ENCODE assay signal across 8 mouse cellular contexts in the genomic region with DNA sequence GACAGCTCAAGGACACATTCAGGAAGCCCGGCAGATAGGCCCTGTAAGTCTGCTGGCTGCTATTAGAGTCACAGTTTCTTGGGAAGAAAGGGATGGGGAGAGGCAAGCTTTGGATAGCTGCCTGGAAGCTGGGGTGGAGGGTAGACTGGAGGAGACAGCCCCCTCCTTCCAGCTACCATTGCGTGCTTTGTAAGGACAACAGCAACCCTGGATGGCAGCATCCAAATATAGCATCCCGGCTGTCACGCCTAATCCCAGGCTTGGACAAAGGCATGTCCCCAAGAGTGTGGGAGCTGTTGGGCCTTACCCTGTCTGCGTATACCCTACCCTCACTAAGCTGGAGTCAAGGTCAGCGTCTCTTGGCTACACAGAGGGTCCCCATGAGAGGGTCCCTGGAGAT. TPM values are rescaled to one million over a fixed set of nuclear protein-coding genes. Genes with fewer than 3 reads are reported as not detected.
DNase-seq lines count a peak whose midpoint lies in the region; ATAC-seq and TF ChIP-seq lines count a peak whose summit lies in the region.

No protein-coding gene starts in this region.

- no peak overlapping the region for H3K4me3 ChIP-seq in hindbrain, postnatal 0 days (ENCODE audit: low read length)
- no peak overlapping the region for H3K4me3 ChIP-seq in stomach, embryonic 16.5 days (replicated peaks; ENCODE audit: low read length)

- ATAC-seq in cerebellum, adult (ENCODE audit: insufficient number of reproducible peaks, low FRiP score, low TSS enrichment) = 0 out of 2 replicates have a peak, but pooled peaks have one; percentile 28
- peak; percentile 89 for ATAC-seq in hindbrain, postnatal 0 days
- ATAC-seq in stomach, embryonic 16.5 days (ENCODE audit: insufficient read depth, low FRiP score) = no peak
- ATAC-seq in megakaryocyte-erythroid progenitor cell, adult 5-6 weeks (replicated peaks; ENCODE audit: low FRiP score, low TSS enrichment, poor library complexity, severe bottlenecking) = no peak

- H3K9me3 ChIP-seq in hindbrain, postnatal 0 days (ENCODE audit: low read length) = no peaks in the 10 kb centered on the region
- H3K9me3 ChIP-seq in stomach, embryonic 16.5 days (replicated peaks; ENCODE audit: control insufficient read depth, low read length) = no peaks in the 10 kb centered on the region

- H3K36me3 ChIP-seq in hindbrain, postnatal 0 days (ENCODE audit: insufficient read depth, low read length) = no peaks in the 10 kb centered on the region
- H3K36me3 ChIP-seq in stomach, embryonic 16.5 days (ENCODE audit: control insufficient read depth, insufficient read depth, low read length) = no peaks in the 10 kb centered on the region

- peaks cover 28% of the 10 kb centered on the region for H3K4me1 ChIP-seq in hindbrain, postnatal 0 days (ENCODE audit: insufficient read depth, low read length)
- no peaks in the 10 kb centered on the region for H3K4me1 ChIP-seq in stomach, embryonic 16.5 days (ENCODE audit: control insufficient read depth, insufficient read depth, low read length)

- no peak overlapping the region for H3K4me2 ChIP-seq in hindbrain, postnatal 0 days (ENCODE audit: low read depth, low read length)
- no peak overlapping the region for H3K4me2 ChIP-seq in stomach, embryonic 16.5 days (ENCODE audit: low read depth, low read length)

- H3K27me3 ChIP-seq in hindbrain, postnatal 0 days (ENCODE audit: insufficient read depth, low read length) = no peaks in the 10 kb centered on the region
- H3K27me3 ChIP-seq in stomach, embryonic 16.5 days (ENCODE audit: control insufficient read depth, insufficient read depth, low read length) = no peaks in the 10 kb centered on the region

- no peak for TF ChIP-seq CTCF in hindbrain, postnatal 0 days (IDR thresholded peaks at IDR 0.05; ENCODE audit: low read depth)

- H3K9ac ChIP-seq in hindbrain, postnatal 0 days (replicated peaks; ENCODE audit: low read length) = peak overlapping the region; percentile 38
- no peak overlapping the region for H3K9ac ChIP-seq in stomach, embryonic 16.5 days (ENCODE audit: low read length)

- no peak for DNase-seq in cerebellum, adult 11 months
- peak; percentile 59 for DNase-seq in testis, postnatal 10 days (ENCODE audit: low spot score)
- no peak for DNase-seq in testis, postnatal 14 days (ENCODE audit: low spot score)
- peak; percentile 82 for DNase-seq in hindbrain, postnatal 0 days (ENCODE audit: low spot score)
- DNase-seq in ovary, adult 18-20 months (ENCODE audit: low spot score) = no peak

- 45% methylated on average over 6 of the region's 6 CpGs for WGBS in hindbrain, postnatal 0 days
- 74% methylated on average over 6 of the region's 6 CpGs for WGBS in stomach, embryonic 16.5 days

- peak overlapping the region; percentile 92 for H3K27ac ChIP-seq in hindbrain, postnatal 0 days
- peak overlapping the region; percentile 56; the same call in 1 of the 2 replicates for H3K27ac ChIP-seq in stomach, embryonic 16.5 days (ENCODE audit: low read length)

RNA-seq across cellular contexts. Expression of a gene that starts 29.7 kb away (rescaled TPM):
- total RNA-seq in hindbrain, postnatal 0 days (2014; rRNA removed) = 44.1 and 48.4 TPM in 2 replicates
- polyA plus RNA-seq in hindbrain, postnatal 0 days (2015; fragmentation: Nextera tagmentation; extraction: Ambion mirVana) = 44.7 and 46.8 TPM in 2 replicates
- 6.6 and 8.6 TPM in 2 replicates for polyA plus RNA-seq in stomach, embryonic 16.5 days (2015; fragmentation: Nextera tagmentation; extraction: Ambion mirVana)
- total RNA-seq in megakaryocyte-erythroid progenitor cell, adult 5-6 weeks (2014; fragmentation: Nextera tagmentation) = 18.7 and 24.7 TPM in 2 replicates
- total RNA-seq in megakaryocyte-erythroid progenitor cell, adult 5-6 weeks (2017) = 28.4 and 48.3 TPM in 2 replicates

RNA-seq across cellular contexts. Expression of a gene that starts 40.8 kb away (rescaled TPM):
- total RNA-seq in hindbrain, postnatal 0 days (2014; rRNA removed) = 34.1 and 37.1 TPM in 2 replicates
- 46.7 and 55.5 TPM in 2 replicates for polyA plus RNA-seq in hindbrain, postnatal 0 days (2015; fragmentation: Nextera tagmentation; extraction: Ambion mirVana)
- 66.6 and 69.3 TPM in 2 replicates for polyA plus RNA-seq in stomach, embryonic 16.5 days (2015; fragmentation: Nextera tagmentation; extraction: Ambion mirVana)
- 69.5 and 73.1 TPM in 2 replicates for total RNA-seq in megakaryocyte-erythroid progenitor cell, adult 5-6 weeks (2014; fragmentation: Nextera tagmentation)
- total RNA-seq in megakaryocyte-erythroid progenitor cell, adult 5-6 weeks (2017) = 44.1 and 62.4 TPM in 2 replicates

Comparison
In these comparisons a context has a peak if more than half of its experiments do, and no peak if none do; other contexts are left out.
1. DNase-seq: peak in testis, postnatal 10 days (single experiment) and hindbrain, postnatal 0 days (single experiment); none in cerebellum, adult 11 months (single experiment), testis, postnatal 14 days (single experiment) and ovary, adult 18-20 months (single experiment).
2. ATAC-seq: peak in cerebellum, adult (single experiment) and hindbrain, postnatal 0 days (single experiment); none in stomach, embryonic 16.5 days (single experiment) and megakaryocyte-erythroid progenitor cell, adult 5-6 weeks (single experiment).